Mouse (Mus musculus) Muller cell, postnatal 12 days (primary cell): ENCODE data around the gene Gabrq.

ENCODE experiments used
- DNase-seq: peaks from one replicate; pipeline ENCODE4 v3.0.0-alpha.2; 2015; ENCODE audit errors: inconsistent ontology term

Gabrq gene

DNA sequence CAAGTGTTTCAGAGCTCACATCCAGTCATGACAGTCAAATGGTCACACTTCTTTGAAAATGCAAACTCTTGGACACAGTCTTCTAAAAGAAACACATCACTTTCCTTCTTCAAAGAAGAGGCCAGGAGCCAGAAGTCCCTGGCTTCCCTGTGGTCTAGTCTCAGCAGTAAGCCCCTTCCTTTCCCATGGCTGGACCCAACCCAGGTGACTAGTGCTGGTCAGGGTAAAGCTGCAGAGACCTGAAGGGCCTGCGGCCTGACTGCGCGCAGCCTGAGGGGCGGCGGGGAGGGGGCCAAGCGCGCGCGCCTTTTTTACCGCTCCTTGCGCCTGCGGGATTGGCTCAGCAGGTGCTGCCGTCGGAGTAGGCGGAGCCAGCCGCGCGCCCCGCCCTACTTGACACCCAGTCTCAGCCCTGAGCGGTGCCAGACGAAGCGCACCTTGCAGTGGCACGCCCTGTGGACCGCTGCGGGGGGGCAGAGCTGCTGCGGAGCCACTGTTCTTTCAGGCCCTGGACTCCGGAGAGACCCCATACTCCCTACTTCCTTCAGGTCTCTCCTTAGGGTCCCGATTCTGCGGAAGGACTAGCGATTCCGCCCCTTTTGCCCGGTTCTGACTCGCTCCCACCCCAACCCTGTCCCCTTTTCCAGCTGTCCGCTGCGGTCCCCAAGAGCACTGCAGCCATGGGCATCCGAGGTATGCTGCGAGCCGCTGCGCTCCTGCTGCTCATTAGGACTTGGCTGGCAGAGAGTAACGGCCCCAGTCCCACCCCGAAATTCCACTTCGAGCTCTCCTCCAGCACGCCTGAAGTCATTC is at the start of gene Gabrq:
Gene Gabrq, plus strand, starts transcription at position 403 of the 813 bp plus-strand sequence.
- DNase-seq: peak; percentile 53

GRCm38 (mm10) chrX:72788773-72789557 is 36.0 kb upstream of the Gabrq start:
- DNase-seq: peak; percentile 6

- DNase-seq: no peak
Observed at GRCm38 (mm10) chrX:72789558-72789871, 35.5 kb upstream of the Gabrq start.

GRCm38 (mm10) chrX:72819594-72819993 is 5.4 kb upstream of the Gabrq start:
- peak; percentile 51 for DNase-seq

- DNase-seq: no peak
Observed at GRCm38 (mm10) chrX:72823310-72823709, 1.7 kb upstream of the Gabrq start.

GRCm38 (mm10) chrX:72825589-72825905 is 569 bp downstream of the Gabrq start:
- DNase-seq: peak; percentile 0
